Mouse (Mus musculus) liver, embryonic 12.5 days (tissue): Measurements from ENCODE around the gene Sugct. TPM values are rescaled to one million over a fixed set of nuclear protein-coding genes. Genes with fewer than 3 reads are reported as not detected.
A peak's percentile ranks its signal among the peaks of the same experiment; 100 is the strongest.

ENCODE experiments used
- ATAC-seq: fragments of 200-750 bp; cut with Nextera tagmentation; 2 replicates; pipeline ENCODE4 v1.8.0; 2017; ENCODE audit warnings: moderate number of reproducible peaks, mild to moderate bottlenecking, moderate library complexity
- H3K27ac ChIP-seq: fragments of 300-500 bp; sonication (generic); 2 replicates; pipeline ENCODE4 v1.5.1; 2016; ENCODE audit warnings: mild to moderate bottlenecking
- H3K27me3 ChIP-seq: fragments of 300-500 bp; sonication (generic); replicated peaks from 2 replicates; pipeline ENCODE4 v1.6.1; 2016; ENCODE audit warnings: mild to moderate bottlenecking, moderate library complexity
- H3K36me3 ChIP-seq: fragments of 300-500 bp; sonication (generic); 2 replicates; pipeline ENCODE4 v1.6.1; 2016; ENCODE audit warnings: mild to moderate bottlenecking, moderate library complexity
- H3K4me1 ChIP-seq: fragments of 300-500 bp; sonication (generic); 2 replicates; pipeline ENCODE4 v1.6.1; 2016
- H3K4me2 ChIP-seq: fragments of 300-500 bp; sonication (generic); 2 replicates; pipeline ENCODE4 v1.6.1; 2016; ENCODE audit warnings: mild to moderate bottlenecking, moderate library complexity
- H3K4me3 ChIP-seq: fragments of 300-500 bp; sonication (generic); 2 replicates; pipeline ENCODE4 v1.5.1; 2016; ENCODE audit warnings: mild to moderate bottlenecking, moderate library complexity
- H3K9ac ChIP-seq: fragments of 300-500 bp; sonication (generic); 2 replicates; pipeline ENCODE4 v1.6.1; 2016; ENCODE audit warnings: mild to moderate bottlenecking, moderate library complexity
- H3K9me3 ChIP-seq: fragments of 300-500 bp; sonication (generic); replicated peaks from 2 replicates; pipeline ENCODE4 v1.6.1; 2016; ENCODE audit warnings: mild to moderate bottlenecking, moderate library complexity
- WGBS: fragments of 180-500 bp; shearing (Covaris S2); methylation state at CpG from one replicate; pipeline ENCODE4 v1.1.7; 2016; ENCODE audit not compliant: insufficient replicate concordance; 5-methylcytosine and 5-hydroxymethylcytosine counted together
- polyA plus RNA-seq: library from polyadenylated mRNA; unstranded; fragments of >200 nt; fragmentation: Nextera tagmentation; extraction: Ambion mirVana; gene quantifications from 2 replicates; pipeline ENCODE4 v1.2.1, GENCODE M21; 2016

Gene Sugct
- polyA plus RNA-seq, 1 experiment from 2014 or later = 3.3 TPM

DNA sequence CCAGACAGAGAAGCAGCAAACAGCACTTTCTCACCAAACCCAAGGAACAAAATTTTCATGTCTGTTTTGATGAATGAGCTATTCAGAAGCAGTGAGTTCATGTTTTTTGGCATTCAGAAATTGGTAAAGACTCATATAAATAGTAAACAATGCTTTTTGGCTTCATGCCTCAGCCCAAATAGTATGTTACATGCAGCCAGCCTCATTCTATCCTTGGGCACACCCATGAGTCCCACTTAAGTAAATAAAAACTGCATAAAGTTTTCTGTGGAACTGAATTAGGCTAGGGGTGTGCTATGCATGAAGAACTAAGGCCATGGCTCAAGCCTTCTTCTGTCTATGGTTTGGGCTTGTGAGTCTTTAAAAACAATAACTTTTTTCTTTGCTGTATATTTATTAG, 779.7 kb downstream of the Sugct start:
- Histone ChIP-seq H3K9me3 (no peaks in the 10 kb centered on the region), H3K36me3 (no peaks in the 10 kb centered on the region), H3K4me1 (no peaks in the 10 kb centered on the region), H3K27ac (no peak overlapping the region), H3K27me3 (no peaks in the 10 kb centered on the region), H3K4me2 (no peak overlapping the region), H3K4me3 (no peak overlapping the region), H3K9ac (no peak overlapping the region)
- no peak for ATAC-seq

DNA sequence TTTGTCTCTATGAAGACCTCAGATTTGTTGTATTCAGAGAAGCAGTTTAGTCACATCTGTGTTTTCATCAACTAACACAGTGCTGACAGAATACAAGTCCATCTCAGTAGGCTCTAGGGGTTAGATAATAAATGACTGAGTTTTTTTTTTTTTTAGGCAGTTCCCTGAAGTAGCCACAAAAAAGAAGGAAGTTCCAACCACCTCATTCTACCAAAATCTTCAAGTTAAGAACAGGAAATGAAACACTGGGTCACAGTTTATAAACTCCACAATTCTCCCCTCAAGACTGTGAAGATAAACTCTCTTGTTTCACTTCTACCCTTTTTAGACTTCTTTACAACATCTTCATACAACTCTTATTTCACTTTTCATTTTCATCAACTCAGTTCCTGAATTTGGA, 783.1 kb downstream of the Sugct start:
- Histone ChIP-seq H3K4me2 (no peak overlapping the region), H3K4me1 (no peaks in the 10 kb centered on the region), H3K4me3 (no peak overlapping the region), H3K36me3 (no peaks in the 10 kb centered on the region), H3K27me3 (no peaks in the 10 kb centered on the region), H3K9ac (no peak overlapping the region), H3K27ac (no peak overlapping the region), H3K9me3 (no peaks in the 10 kb centered on the region)
- ATAC-seq = no peak

DNA sequence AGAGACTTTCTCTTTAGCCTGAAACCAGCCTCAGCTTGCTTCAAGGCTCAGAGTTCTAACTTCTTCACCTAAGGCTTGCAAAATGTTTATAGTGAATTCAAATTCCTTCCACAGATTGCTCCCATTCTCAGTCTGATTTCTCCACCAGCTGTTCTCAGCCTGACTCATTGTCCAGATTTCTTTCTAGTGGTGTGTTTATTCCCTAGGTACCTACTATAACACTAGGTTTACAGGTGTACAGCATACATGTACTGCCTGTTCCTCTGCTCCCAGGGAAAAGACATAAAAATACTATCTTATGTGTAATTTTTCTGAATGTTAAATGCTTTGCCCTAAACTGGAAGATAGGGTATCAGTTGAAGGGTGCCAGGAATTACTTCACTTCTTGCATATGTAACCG, 788.4 kb downstream of the Sugct start:
- ATAC-seq = no peak
- Histone ChIP-seq H3K27ac (no peak overlapping the region), H3K4me3 (no peak overlapping the region), H3K9ac (no peak overlapping the region), H3K4me1 (no peaks in the 10 kb centered on the region), H3K36me3 (no peaks in the 10 kb centered on the region), H3K4me2 (no peak overlapping the region), H3K27me3 (no peaks in the 10 kb centered on the region), H3K9me3 (no peaks in the 10 kb centered on the region)
- 75% methylated on average over 1 of the region's 1 CpGs for WGBS

DNA sequence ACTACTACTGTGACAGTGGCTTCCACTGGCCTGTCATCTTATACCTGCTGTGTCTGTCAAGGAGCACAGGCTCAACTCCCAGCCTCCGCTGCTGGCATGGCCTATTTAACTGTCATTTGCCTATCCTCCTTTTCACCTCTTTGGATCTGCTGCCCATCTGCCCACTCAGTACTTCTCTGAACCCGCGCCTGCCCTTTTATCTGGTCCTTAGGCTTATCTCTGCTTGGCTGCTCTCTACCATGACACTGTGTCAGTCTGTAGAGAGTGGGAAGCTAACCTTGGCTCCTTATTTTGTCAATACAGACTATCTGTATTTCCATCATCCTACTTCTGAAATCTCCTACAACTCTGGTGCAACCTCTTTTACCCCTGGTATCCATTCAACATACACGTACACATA, 793.9 kb downstream of the Sugct start:
- Histone ChIP-seq H3K4me1 (0 out of 2 replicates have a peak, but pooled peaks cover 3% of the 10 kb centered on the region), H3K4me3 (no peak overlapping the region), H3K36me3 (no peaks in the 10 kb centered on the region), H3K27ac (no peak overlapping the region), H3K9me3 (no peaks in the 10 kb centered on the region), H3K9ac (no peak overlapping the region), H3K4me2 (no peak overlapping the region), H3K27me3 (no peaks in the 10 kb centered on the region)
- 64% methylated on average over 4 of the region's 4 CpGs for WGBS
- ATAC-seq = peak; percentile 75

DNA sequence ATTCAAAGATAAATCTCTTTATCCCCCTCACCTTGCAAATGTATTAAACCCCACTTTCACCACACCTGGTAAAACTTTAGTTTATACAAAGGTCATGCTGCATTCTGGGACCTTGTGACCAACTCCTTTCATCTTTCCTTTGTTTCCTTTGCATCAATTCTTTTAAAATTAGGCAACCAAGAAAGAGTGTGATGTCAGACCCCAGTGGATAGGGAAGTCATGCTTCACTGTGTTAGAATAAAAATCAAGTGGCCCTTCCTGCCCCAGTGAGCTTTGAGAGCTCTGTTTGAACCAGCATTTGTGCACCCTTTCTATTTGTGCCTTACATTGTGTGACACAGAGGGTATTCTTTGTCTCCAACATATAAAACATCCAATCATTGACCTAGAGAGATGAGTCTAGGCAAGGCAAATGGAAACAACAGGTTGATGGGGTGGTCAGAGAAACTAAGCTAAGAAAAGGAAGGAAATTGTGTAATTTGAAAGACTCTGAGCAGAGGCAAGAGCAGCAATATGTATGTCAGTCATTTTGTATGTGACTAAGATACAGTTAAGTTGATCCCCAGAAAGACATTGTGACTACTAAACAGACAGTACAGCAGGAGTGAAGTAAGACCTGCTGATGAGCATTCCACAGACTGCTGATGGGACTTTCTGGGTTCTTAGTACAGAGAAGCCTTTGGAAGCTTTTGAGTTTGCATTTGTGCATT, 797.1 kb downstream of the Sugct start:
- H3K27me3 ChIP-seq = no peaks in the 10 kb centered on the region
- no peak for ATAC-seq

DNA sequence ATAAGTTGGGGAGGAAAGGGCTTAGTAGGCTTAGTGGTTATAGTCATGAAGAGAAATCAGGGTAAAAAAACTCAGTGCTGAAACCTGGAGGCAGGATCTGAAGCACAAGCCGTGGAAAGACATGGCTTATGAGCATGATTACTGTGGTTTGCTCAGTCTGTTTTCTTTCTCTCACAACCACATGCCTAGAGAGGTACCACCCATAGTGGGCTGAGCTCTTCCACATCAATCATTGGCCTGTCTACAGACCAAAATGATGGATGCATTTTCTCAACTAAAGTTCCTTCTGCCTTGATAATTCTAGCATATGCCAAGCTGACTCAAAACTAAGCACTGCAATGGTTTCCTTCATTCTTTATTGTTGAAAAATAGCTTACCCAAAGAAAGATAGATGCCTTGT, 817.3 kb downstream of the Sugct start:
- Histone ChIP-seq H3K9ac (no peak overlapping the region), H3K4me3 (no peak overlapping the region), H3K4me1 (no peaks in the 10 kb centered on the region), H3K9me3 (no peaks in the 10 kb centered on the region), H3K27ac (no peak overlapping the region), H3K36me3 (no peaks in the 10 kb centered on the region), H3K4me2 (no peak overlapping the region), H3K27me3 (no peaks in the 10 kb centered on the region)
- WGBS = 53% methylated on average over 1 of the region's 1 CpGs
- no peak for ATAC-seq

More for the DNA sequence above, 797.1 kb downstream of the Sugct start:
- Histone ChIP-seq H3K36me3 (no peaks in the 10 kb centered on the region), H3K9ac (no peak overlapping the region), H3K4me2 (no peak overlapping the region), H3K27ac (no peak overlapping the region), H3K9me3 (no peaks in the 10 kb centered on the region), H3K4me1 (0 out of 2 replicates have a peak, but pooled peaks cover 3% of the 10 kb centered on the region), H3K4me3 (no peak overlapping the region)

DNA sequence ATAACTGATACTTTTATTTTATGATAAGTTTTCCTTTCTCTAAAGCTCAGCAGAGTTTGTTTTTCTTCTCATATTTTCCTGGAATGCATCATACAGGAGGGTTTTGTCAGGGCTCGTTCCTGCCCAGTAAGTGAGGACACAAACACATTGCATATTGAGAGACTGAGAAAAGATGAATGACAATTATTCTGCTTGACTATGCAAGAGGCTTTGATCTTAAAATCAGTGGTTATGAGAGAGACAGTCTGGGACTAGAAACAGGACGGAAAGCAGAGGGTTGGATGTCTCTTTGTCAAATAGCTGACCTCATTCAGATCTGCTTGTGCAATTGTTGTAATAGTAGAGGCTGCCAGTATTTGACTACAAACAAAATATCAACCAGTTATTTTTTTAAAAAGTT, 835.4 kb downstream of the Sugct start:
- ATAC-seq = no peak
- Histone ChIP-seq H3K9me3 (no peaks in the 10 kb centered on the region), H3K27me3 (no peaks in the 10 kb centered on the region), H3K27ac (no peak overlapping the region), H3K4me3 (no peak overlapping the region), H3K4me1 (no peaks in the 10 kb centered on the region), H3K36me3 (no peaks in the 10 kb centered on the region), H3K4me2 (no peak overlapping the region), H3K9ac (no peak overlapping the region)
- WGBS = 72% methylated on average over 2 of the region's 2 CpGs

DNA sequence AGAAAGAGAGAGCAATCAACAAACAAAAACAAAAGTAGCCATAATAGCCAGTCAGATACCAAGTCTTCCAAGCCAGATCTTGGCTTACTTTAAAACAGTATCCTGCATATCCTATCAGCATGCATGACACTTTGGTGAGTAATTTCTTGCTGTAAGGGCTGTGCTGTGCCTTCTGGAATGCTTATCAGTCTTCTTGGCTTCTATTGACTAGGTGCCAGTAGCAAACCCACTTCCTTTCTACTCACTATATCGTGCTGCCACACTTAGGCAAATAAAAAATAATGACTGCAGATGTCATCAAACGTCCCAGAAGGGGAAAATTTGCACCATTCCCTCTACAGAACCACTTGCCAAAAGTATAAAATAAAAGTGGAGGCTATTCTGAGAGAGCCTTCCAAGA, 848.1 kb downstream of the Sugct start:
- no peak overlapping the region for H3K4me2 ChIP-seq
- ATAC-seq = no peak
- no peaks in the 10 kb centered on the region for H3K36me3 ChIP-seq
- 17% methylated on average over 2 of the region's 2 CpGs for WGBS
- no peaks in the 10 kb centered on the region for H3K9me3 ChIP-seq
- H3K4me3 ChIP-seq = no peak overlapping the region
- H3K4me1 ChIP-seq = no peaks in the 10 kb centered on the region
- H3K9ac ChIP-seq = no peak overlapping the region
- H3K27me3 ChIP-seq = no peaks in the 10 kb centered on the region
- no peak overlapping the region for H3K27ac ChIP-seq

DNA sequence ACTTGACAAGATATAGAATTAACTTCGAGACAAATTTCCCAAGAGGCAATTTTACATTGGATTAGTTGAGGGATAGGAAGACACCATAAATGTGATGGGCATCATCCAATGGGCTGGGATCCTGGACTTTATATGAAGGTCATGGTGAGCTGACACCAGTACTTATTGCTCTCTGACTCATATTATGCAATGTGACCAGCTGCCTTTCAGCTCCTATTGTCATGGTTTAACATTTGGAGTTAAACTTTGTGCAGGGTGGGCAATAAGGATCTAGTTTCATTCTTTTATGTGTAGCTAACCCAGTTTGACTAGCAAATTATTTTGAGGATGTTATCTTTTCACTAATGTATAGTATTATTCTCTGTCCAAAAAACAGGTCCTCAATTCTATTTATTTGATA, 854.4 kb downstream of the Sugct start:
- 43% methylated on average over 1 of the region's 1 CpGs for WGBS
- H3K4me2 ChIP-seq = no peak overlapping the region
- no peak overlapping the region for H3K9ac ChIP-seq
- no peaks in the 10 kb centered on the region for H3K4me1 ChIP-seq
- H3K27me3 ChIP-seq = no peaks in the 10 kb centered on the region
- H3K9me3 ChIP-seq = no peaks in the 10 kb centered on the region
- no peak overlapping the region for H3K27ac ChIP-seq
- no peak for ATAC-seq
- no peaks in the 10 kb centered on the region for H3K36me3 ChIP-seq
- no peak overlapping the region for H3K4me3 ChIP-seq

DNA sequence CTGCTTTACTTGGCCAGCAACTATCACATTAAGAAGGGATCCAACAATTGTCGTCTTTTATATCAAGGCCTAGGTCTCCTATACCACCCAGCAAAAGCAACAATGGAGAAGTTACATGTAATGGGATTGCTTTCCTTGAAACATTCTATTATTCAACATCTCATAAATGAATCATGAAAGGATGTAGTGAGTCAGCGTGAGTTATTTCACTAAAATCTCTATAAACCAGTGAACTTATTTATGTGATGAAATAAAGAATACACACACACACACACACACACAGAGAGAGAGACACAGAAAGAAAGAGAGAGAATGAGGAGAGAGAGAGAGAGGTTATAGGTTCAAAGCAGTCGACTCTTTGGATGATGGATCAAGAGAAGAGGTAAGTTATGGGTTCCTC, 856.9 kb downstream of the Sugct start:
- no peak for ATAC-seq
- Histone ChIP-seq H3K9ac (no peak overlapping the region), H3K9me3 (no peaks in the 10 kb centered on the region), H3K36me3 (no peaks in the 10 kb centered on the region), H3K27me3 (no peaks in the 10 kb centered on the region), H3K4me2 (no peak overlapping the region), H3K27ac (no peak overlapping the region), H3K4me3 (no peak overlapping the region), H3K4me1 (no peaks in the 10 kb centered on the region)
- WGBS = 71% methylated on average over 3 of the region's 3 CpGs

DNA sequence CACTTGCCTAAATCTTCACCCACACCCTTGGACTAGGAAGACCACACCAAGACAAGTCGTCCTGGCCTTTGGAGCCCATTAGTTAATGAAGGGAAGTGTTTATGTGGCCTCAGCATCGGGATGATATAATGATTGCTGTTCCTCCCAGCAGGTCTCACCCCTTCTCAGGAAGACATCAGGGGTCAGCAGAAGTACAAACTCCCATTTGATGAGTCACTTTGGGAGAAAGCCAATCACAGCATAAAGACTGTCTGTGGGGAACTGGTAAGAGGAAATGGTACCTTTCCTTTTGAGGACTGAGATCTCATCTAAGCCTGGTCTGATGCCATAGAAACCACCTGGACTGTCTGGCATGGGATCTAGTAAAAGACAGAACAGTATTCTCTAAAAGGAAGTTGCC, 860.2 kb downstream of the Sugct start:
- no peak overlapping the region for H3K9ac ChIP-seq
- H3K27ac ChIP-seq = no peak overlapping the region
- H3K4me3 ChIP-seq = no peak overlapping the region
- H3K9me3 ChIP-seq = no peaks in the 10 kb centered on the region
- ATAC-seq = no peak
- no peaks in the 10 kb centered on the region for H3K27me3 ChIP-seq
- 47% methylated on average over 2 of the region's 2 CpGs for WGBS
- no peaks in the 10 kb centered on the region for H3K36me3 ChIP-seq
- H3K4me1 ChIP-seq = no peaks in the 10 kb centered on the region
- no peak overlapping the region for H3K4me2 ChIP-seq

DNA sequence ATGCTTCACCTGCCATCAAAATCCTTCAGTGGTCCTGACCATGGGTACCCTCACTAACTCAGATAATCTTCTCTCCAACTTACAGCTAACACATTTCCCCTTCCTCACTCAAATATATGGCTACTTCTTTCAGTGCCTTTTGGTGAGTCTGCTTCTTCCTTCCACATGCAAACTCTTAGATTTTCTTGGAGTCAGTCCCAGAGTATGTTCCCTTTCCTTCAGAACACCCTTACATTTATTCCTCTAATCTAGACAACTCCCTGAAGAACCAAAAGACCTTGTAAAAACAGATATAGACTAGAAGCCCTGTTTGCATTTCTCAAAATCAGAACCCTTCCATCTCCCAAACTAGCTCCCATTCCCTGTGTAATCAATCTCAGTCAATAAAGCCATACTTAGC, 862.3 kb downstream of the Sugct start:
- no peak overlapping the region for H3K4me2 ChIP-seq
- H3K9me3 ChIP-seq = no peaks in the 10 kb centered on the region
- H3K4me1 ChIP-seq = no peaks in the 10 kb centered on the region
- no peak for ATAC-seq
- H3K27me3 ChIP-seq = no peaks in the 10 kb centered on the region
- H3K9ac ChIP-seq = no peak overlapping the region
- no peak overlapping the region for H3K27ac ChIP-seq
- no peaks in the 10 kb centered on the region for H3K36me3 ChIP-seq
- H3K4me3 ChIP-seq = no peak overlapping the region

DNA sequence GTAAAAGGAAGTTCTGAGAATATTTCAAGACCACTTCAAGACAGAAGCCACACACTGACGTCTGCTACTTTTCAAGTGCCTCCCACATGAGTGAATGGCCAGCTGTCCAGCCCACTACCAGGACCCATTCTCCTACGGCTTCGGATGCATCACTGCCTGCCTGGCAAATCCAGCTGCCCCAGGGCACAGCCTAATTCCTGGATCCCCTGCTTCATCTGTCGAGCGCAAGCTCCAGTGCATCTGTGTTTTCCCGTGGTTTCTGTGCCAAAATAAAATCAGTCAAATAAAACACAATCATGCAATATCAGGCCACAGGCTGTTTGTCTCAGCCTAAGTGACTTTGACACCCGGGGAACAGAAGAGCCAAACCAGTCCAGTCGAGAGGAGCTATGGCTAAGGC, 863.5 kb downstream of the Sugct start:
- H3K9ac ChIP-seq = no peak overlapping the region
- H3K4me1 ChIP-seq = no peaks in the 10 kb centered on the region
- no peaks in the 10 kb centered on the region for H3K27me3 ChIP-seq
- H3K4me2 ChIP-seq = no peak overlapping the region
- ATAC-seq = no peak
- no peaks in the 10 kb centered on the region for H3K9me3 ChIP-seq
- H3K27ac ChIP-seq = no peak overlapping the region
- WGBS = 60% methylated on average over 8 of the region's 8 CpGs
- H3K36me3 ChIP-seq = no peaks in the 10 kb centered on the region
- no peak overlapping the region for H3K4me3 ChIP-seq
